Mouse (Mus musculus) fat pad, adult 2 months (tissue): Measurements from ENCODE around the gene Pik3r2.

Source experiments
- DNase-seq: peaks from one replicate; pipeline ENCODE4 v3.0.0-alpha.2; 2011; ENCODE audit warnings: low read depth, low spot score; ENCODE audit errors: extremely low read depth

Pik3r2 gene

GRCm38 (mm10) chr8:70743656-70744590 is 32.6 kb downstream of the Pik3r2 start:
- no peak for DNase-seq

GRCm38 (mm10) chr8:70742981-70743655 is 33.4 kb downstream of the Pik3r2 start:
- no peak for DNase-seq

GRCm38 (mm10) chr8:70742176-70742575 is 34.3 kb downstream of the Pik3r2 start:
- DNase-seq, result no peak

- no peak for DNase-seq
Measured at GRCm38 (mm10) chr8:70741661-70742060, 34.9 kb downstream of the Pik3r2 start.

- DNase-seq, result no peak
Measured at GRCm38 (mm10) chr8:70738211-70738610, 38.3 kb downstream of the Pik3r2 start.

- DNase-seq, result no peak
Measured at GRCm38 (mm10) chr8:70737705-70738104, 38.8 kb downstream of the Pik3r2 start.

- DNase-seq, result no peak
Measured at GRCm38 (mm10) chr8:70730956-70731355, 45.6 kb downstream of the Pik3r2 start.

- no peak for DNase-seq
Measured at GRCm38 (mm10) chr8:70729808-70730475, 46.6 kb downstream of the Pik3r2 start.

- no peak for DNase-seq
Measured at GRCm38 (mm10) chr8:70726721-70727120, 49.8 kb downstream of the Pik3r2 start.

- no peak for DNase-seq
Measured at GRCm38 (mm10) chr8:70725792-70726447, 50.6 kb downstream of the Pik3r2 start.

GRCm38 (mm10) chr8:70724216-70724615 is 52.3 kb downstream of the Pik3r2 start:
- DNase-seq, result no peak

- DNase-seq, result no peak
Measured at GRCm38 (mm10) chr8:70723486-70724210, 52.9 kb downstream of the Pik3r2 start, which contains the start of gene Pde4c. Gene Pde4c, plus strand, starts transcription at chr8:70723720.

- DNase-seq, result no peak
Measured at GRCm38 (mm10) chr8:70721601-70722000, 54.9 kb downstream of the Pik3r2 start.

GRCm38 (mm10) chr8:70720739-70721138 is 55.8 kb downstream of the Pik3r2 start:
- DNase-seq, result no peak

- DNase-seq, result no peak
Measured at GRCm38 (mm10) chr8:70719796-70720270, 56.7 kb downstream of the Pik3r2 start.

- DNase-seq, result no peak
Measured at GRCm38 (mm10) chr8:70718297-70718696, 58.2 kb downstream of the Pik3r2 start, which contains the start of gene Gm3336. Gene Gm3336, plus strand, starts transcription at chr8:70718543.
